Mouse (Mus musculus) cerebellum, adult 11-12 months (tissue): Measurements from ENCODE around the gene Gigyf1.
A peak's percentile ranks its signal among the peaks of the same experiment; 100 is the strongest.

Experiments used
- DNase-seq: peaks from one replicate; pipeline ENCODE4 v3.0.0; 2022

Gene Gigyf1

DNA sequence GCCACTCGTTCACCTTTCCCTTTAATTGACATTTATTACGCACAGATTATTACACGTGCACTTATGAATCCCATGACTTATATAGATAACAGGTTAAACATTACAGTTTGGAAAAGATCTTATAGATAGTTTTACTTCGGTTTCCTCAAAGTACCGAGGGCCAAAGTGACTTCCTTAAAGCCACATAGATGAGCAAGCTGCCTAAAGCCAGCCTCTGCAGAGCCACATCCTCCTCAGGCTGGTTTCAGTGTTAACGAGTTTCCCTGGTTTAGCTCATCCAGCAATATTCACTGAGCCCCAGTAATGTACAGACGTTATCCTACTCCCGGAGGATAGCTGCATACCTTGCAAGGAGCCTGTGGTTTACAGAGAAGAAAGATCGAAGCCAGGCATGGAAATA, 17.0 kb downstream of the Gigyf1 start:
- no peak for DNase-seq

DNA sequence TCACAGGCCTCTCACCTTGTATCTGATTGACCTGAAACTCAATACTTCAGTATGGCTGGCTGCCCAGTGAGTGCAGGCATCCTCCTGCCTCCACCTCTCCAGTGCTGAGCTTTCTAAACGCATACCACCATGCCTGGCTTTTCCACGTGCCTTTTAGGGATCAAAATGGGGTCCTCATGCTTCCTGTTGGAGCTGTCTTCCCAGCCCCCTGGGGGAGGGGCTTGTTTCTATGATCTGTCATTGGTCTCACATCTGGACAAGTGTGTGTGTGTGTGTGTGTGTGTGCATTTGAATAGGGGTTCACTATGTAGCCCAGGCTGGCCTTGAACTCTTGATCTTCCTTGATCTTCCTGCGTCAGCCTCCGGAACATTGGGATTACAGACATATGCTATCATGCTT, 19.1 kb downstream of the Gigyf1 start:
- peak; percentile 46 for DNase-seq

DNA sequence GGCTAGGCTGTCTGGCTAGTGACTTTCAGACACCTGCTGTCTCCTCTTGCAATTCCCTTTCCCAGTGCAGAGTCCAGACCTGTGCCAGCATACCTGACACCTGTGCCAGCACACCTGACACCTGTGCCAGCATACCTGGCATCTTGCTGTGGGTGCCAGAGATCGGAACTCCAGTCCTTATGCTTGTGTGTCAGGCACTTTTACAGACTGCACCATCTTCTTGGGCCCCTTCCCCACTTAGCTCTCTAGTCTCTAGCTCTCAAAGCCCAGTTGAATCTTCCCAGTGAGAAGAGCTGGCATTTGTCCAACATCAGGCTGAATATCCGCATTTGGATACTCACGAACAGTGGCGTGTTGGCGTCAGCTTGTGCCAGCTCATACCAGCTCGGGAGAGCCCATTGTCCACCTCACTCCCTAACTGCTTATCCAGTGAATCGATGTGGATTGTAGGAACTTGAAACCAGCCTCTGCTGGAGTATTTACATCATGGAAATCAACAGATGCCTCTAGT, 21.0 kb downstream of the Gigyf1 start:
- DNase-seq = peak; percentile 87

DNA sequence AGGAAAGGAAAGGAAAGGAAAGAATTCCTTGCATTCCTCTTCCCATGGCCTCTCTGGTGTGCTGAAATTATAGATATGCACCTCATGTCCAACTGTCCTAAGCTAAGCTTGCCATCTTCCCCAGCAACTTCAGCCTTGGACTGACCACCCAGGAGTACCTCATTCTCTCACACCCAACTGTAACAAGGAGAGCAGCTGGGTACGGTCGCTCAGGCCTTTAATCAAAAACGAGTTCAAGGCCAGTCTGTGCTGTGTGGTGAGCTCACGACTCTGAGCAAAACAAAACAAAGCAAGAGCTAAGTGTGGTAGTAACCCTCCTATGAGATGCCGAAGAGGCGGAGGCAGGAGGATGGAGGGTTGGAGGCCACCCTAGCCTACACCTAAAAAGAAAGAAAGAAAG, 22.6 kb downstream of the Gigyf1 start:
- peak; percentile 22 for DNase-seq

DNA sequence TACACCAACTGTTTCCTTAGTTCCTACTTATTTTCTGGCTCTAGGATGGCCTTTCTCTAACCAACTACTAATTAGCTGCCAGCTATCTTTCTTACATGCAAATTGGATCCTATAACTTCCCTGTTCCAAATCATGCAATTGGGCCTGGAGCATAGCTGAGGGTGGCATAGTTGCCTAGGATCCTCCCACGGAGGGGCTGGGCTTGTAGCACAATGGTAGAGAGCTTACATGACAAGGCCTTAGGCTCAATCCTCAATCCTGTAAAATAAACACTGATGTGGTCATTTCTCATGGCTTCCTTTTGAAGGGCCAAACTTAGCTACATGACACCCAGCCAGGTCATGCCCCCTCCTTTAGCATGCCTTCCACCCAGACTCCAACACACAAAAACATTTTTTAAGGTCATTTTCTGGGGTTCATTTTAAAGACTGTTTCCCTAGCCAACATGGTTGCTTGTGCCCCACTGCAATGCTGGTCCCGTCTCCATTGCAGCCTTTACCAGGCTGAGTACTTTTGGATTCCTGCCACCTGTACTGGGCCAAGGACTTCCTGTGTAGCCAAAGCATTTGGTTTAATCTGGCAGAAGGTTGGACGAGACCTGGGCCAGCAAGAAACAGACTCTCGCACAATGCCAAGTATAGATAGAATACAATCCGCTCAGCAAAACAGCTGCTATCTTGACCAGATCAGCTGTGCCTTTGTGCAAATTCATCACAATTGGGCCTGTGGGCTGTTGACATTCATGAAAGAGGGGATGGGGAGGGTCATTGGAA, 23.6 kb downstream of the Gigyf1 start:
- peak; percentile 88 for DNase-seq

DNA sequence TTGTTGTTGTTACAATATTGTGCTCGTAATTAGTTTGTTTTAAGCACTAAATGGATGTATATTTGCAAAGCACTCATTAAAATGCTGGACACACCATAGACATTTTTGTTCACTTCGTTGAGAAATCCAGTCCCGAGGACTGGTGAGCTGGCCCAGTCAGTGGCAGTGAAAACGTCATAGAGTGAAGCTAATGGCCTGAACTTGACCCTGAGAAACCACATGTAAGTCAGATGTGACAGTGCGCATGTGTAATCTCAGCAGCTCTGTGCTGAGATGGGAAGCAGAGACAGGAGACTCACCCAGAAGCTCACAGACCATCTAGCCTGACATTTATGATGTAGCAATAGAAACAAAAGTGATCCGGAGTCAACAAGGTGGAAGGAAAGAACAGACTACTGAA, 26.6 kb downstream of the Gigyf1 start:
- DNase-seq = peak; percentile 3

DNA sequence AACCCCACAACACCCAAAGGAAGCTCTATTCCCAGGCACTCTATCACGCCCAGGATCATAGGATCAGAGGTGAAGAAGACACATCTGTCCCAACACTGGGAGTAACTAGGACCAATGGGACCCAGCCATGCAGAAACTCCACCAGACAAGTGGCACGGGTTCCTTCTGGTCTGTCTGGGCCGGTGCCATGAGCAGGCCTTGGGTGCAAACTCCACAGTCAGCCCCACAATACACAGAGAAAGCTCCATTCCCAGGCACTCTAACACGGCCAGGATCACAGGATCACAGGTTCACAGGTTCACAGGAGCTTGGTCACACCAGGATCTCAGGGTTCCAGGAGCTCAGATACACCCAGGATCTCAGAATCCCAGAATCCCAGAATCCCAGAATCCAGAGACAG, 27.2 kb downstream of the Gigyf1 start:
- DNase-seq = peak; percentile 13

DNA sequence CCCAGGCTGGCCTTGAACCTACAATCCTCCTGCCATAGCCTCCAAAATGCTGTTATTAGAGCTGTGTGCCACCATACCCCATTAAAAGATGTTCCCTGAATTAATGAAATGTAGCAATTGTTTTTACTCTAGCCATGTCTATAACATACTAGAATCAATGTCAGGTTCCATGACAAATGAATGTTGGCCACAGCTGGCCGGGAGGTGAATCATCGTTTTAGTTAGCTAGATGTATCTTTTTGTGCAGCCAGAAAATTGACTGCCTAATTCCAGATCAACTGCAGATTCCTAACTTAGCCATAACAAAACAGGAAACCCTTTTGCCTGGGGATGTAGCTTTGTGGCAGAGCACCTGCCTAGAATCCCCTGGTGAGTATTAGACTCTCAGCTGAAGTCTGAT, 31.5 kb downstream of the Gigyf1 start:
- no peak for DNase-seq

DNA sequence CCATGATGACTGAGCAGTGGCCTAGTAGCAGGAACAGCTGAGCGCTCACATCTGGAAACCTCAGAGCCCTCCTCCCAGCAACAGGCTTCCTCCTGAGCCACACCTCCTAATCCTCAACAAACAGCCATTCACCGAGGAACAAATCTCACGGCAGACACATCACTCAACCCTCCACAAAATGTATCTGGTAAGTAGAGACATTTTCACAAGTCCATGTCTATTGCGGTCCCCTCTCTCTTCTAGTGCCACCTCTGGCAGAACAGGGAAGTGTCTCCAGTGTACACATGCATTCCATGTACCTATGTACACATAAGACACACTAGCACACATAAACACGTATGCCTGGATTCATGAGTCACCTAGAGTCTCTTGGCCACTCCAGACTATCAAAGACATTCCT, 32.8 kb downstream of the Gigyf1 start:
- DNase-seq = peak; percentile 26

DNA sequence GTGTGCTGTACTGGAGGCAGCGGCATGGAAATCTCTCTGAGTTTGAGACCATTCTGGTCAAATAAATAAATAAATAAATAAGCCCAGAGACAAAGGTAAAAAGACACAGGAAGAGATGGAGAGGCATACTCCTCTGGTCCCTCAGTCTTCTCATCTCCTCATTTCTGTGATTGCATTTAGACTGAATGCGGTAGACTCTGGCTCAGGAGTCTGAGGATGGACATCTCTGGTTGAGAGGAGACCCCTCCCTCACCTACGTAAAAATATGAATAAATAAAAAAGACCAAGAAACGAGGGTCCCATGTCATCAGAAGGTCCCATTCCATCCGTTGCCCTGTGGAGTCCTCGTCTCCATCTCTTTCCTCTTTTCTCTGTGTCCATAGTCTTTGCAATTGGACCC, 34.7 kb downstream of the Gigyf1 start:
- DNase-seq = no peak

DNA sequence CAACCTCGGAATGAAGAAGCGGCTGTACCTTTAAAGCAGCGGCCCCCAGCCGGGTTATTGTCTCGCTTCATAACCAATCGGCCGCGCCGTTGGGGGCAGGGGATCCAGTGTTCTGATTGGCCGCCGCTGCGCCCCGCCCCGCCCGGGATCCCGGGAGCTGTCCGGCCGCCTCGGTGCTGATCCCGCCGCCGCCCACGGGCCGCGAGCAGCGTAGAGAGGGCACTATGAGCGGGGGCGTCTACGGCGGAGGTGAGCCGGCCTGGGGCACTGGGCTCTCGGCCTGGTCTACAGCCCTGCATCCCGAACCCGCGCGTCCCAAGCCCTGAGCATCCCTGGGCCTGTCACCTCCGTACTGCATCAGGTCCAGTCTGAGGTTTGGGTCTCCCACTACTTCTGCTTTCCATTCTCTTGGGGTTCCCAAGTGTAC, 35.1 kb downstream of the Gigyf1 start, which contains the start of gene Actl6b:
Actl6b (plus strand) TSS at position 107 of the 427 bp plus-strand sequence.
- DNase-seq = peak; percentile 94

DNA sequence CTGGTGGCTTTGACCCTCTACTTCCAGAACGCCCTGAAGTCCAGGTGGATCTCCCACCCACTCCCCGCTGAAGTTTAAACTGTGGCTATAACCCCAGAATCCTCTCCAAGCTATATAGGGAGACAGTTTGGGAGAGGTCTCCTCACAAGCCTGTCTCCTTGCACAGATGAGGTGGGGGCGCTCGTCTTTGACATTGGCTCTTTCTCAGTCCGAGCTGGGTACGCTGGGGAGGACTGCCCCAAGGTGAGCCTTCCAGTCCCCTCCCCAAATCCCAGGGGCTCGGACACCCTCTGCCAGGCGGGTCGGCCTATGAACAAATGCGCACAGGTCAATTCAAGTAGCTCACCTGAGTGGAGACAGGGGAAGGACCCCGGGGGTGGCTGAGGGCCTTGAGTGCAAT, 35.5 kb downstream of the Gigyf1 start:
- peak; percentile 52 for DNase-seq

DNA sequence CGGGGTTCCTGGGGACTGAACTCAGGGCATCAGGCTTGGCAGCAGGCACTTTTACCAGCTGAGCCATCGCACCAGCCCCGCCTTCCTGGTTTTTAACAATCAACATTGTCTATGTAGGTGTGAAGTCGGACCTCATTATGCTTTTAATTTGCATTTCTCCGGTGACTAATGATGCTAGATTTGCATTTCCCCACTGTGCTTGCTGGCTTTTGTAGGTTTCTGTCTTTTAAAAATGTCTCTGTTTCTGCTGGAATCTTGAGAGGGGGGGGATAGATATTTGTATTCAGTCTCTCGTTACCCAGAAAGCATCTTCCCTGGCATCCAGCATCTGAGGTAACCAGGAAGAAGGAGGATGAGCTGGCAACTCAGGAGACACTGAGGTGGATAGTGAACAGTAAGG, 43.2 kb downstream of the Gigyf1 start:
- no peak for DNase-seq

DNA sequence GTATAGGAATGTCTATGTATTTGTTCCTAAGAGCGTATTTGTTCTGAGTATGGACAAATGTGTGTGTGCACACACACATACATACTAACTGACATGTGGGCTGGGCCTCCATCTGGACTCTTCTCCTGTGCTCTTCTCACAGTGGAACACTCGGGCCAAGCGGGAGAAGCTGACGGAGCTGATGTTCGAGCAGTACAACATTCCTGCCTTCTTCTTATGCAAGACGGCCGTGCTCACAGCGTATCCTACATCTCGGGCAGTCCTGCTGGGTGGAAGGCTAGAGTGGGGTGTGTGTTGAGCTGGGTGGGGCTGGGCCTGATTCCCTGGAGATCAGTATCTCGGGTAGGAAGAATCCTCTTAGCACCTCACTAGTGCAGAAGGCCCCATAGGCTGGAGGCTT, 44.6 kb downstream of the Gigyf1 start:
- DNase-seq = no peak

DNA sequence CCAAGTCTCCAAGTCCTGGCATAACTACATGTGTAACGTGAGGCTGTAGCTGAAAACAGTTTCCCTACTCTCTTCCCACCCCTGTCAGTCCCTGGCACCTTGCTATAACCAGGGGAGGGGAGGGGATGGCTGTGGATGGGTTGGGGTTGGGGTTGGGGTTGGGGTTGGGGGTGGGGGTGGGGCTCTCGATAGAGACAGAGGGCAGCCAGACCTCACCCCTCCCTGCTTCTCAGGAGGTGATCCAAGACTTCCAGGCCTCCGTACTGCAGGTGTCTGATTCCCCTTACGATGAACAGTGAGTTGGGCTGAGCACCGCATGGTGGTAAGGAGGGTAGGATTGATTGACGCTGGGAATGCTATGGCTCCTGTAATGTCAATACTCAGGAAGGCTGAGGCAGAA, 47.4 kb downstream of the Gigyf1 start:
- DNase-seq = no peak

DNA sequence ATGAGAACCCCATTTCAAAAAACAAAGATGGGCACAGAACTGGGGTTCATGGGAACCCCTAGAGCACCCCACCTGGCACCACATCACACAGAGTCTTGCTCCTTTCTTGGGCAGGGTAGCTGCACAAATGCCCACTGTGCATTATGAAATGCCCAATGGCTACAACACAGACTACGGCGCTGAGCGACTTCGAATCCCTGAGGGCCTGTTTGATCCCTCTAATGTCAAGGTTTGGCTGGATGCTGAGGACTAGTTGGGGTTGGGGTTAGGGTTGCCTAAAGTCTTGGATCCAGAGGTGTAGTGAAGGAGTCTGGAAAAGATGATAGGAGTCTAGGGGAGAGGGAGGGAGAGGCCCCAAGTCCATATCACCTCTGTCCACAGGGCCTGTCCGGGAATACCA, 48.1 kb downstream of the Gigyf1 start:
- no peak for DNase-seq

DNA sequence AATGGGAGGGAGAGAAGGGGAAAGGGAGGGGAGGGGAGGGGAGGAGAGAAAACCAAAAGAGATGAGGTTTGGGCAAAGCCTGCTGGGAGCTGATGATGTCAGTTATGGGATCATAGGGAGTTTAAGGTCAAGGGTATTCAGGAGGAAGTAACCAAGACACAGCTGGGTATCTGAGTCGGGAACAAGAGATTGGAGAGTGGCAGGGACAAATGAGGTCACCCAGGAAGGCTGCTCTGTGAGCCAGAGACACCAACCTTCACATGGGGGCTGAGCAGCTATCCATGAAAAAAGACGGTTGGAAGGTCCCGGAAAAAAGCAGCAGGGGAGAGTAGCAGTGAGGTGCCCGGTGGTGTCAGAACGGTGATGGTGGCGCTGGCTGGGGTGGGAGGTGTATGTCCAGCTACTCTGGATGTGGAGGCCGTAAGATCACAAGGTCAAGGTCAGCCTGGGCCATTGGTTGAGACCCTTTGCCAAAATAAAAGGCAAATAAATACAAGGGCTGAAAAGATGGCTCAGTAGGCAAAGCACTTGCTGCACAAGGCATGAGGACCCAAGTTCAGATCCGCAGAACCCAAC, 50.0 kb downstream of the Gigyf1 start:
- no peak for DNase-seq

DNA sequence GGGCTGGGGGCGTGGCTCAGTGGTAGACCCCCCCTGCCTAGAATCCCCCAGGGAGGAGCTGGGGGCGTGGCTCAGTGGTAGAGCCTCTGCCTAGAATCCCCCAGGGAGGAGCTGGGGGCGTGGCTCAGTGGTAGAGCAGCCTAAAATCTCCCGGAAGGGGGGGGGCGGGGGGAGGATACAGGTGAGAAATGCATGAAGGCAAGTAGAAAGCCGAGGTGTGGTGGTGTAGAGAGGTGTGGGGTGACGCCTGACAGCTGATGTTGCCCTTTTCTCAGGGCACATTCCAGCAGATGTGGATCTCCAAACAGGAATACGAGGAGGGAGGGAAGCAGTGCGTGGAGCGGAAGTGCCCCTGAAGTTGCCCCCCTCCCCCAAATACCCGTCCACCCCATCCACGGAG, 50.7 kb downstream of the Gigyf1 start:
- DNase-seq = no peak

DNA sequence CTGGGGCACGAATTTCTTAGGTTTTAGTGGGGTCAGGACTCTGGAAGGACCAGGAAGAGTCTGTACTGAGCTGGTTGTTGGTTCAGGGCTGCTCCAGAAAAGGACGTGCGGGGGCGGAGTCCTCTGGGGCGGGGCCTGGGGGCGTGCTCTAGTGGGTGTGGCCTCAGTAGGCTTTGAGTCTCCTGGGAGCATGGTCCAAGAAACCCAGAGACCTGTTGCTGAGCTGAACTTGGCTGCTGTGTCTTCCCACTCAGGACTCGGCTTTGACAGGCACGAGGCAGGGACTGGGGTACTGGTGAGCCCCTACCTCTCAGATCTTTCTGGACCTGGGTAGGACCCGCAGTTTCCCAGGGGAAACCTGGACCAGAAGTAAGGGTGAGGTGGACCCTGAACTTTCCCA, 51.3 kb downstream of the Gigyf1 start, which contains the start of gene Tfr2:
Tfr2 (plus strand) TSS at position 176 of the 400 bp plus-strand sequence.
- no peak for DNase-seq

DNA sequence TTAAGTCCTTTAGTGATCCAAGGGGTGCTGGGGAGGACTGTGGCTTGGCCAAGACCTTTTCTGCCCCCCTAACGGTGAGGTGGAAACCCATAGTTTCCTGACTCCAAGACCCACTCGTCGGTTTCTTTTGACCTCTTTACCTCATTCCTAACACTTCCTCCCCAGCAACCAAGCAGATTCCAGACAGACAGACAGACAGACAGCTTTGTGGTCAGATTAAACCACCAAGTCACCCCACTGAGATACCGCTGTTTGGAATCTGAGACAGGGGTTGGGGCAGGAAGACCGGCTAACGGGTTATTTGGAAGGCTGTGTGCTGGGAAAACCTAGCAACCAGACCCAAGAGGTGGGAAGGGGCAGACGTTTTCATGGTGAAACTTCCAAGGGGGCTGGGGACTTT, 51.8 kb downstream of the Gigyf1 start:
- no peak for DNase-seq

DNA sequence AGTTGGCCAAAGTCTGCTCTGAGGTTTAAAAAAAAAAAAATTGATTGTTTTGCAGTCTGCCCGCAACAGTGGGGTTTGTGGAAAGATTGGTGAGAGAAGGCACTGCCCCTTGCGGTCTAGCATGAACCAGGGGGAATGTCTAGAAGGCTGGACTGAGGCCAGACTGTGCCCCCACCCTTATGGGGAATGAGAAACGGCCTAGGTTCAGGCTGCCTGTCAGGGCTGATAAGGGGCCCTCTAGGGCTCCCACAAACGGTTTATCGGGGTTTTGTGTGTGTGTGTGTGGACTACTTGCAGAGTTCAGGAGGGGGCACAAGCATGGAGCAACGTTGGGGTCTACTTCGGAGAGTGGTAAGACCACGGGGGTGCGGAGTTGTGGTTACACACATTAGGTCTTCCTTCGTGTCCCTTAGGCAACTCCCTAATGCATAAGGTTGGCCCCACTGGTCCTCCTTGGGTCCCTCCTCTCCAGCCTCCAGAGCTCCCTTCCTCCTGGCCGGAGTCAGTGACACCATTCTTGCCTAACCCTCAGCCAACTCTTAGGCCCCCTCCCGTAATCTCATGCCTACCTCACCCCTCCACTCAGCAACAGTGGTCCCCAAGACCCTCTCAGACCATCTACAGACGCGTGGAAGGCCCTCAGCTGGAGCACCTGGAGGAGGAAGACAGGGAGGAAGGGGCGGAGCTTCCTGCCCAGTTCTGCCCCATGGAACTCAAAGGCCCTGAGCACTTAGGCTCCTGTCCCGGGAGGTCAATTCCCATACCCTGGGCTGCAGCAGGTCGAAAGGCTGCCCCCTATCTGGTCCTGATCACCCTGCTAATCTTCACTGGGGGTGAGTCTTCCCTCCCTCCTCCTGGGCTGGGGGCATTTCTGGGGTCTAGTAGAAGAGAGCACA, 52.6 kb downstream of the Gigyf1 start:
- DNase-seq = no peak

DNA sequence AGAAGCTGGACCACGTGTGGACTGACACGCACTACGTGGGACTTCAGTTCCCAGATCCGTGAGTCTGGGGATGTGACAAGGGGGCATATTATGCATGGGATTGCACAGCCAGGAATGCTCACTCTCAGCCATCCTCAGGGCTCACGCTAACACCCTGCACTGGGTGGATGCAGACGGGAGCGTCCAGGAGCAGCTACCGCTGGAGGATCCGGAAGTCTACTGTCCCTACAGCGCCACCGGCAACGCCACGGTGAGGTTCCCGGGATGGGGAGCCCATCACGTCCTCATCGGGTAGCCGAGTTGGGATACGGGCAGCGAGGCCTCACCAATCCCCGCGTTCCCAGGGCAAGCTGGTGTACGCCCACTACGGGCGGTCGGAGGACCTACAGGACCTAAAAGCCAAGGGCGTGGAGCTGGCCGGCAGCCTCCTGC, 56.1 kb downstream of the Gigyf1 start:
- DNase-seq = peak; percentile 83
